Mouse (Mus musculus) intestine, embryonic 16.5 days (tissue): ENCODE measurements around the gene Galnt6. TPM values are rescaled to one million over a fixed set of nuclear protein-coding genes. Genes with fewer than 3 reads are reported as not detected.

Experiments used
- ATAC-seq: fragments of 200-750 bp; cut with Nextera tagmentation; 2 replicates; pipeline ENCODE4 v1.8.0; 2017; ENCODE audit warnings: moderate TSS enrichment, moderate library complexity
- H3K27ac ChIP-seq: fragments of 300-500 bp; sonication (generic); 2 replicates; pipeline ENCODE4 v1.5.1; 2014; ENCODE audit warnings: mild to moderate bottlenecking, low read length
- H3K27me3 ChIP-seq: fragments of 300-500 bp; sonication (generic); replicated peaks from 2 replicates; pipeline ENCODE4 v1.6.1; 2014; ENCODE audit warnings: low read length, control low read depth, mixed read lengths; ENCODE audit not compliant: control insufficient read depth, insufficient read depth
- H3K36me3 ChIP-seq: fragments of 300-500 bp; sonication (generic); 2 replicates; pipeline ENCODE4 v1.6.1; 2014; ENCODE audit warnings: low read length, control low read depth; ENCODE audit not compliant: control insufficient read depth, insufficient read depth
- H3K4me1 ChIP-seq: fragments of 300-500 bp; sonication (generic); 2 replicates; pipeline ENCODE4 v1.6.1; 2014; ENCODE audit warnings: low read length, control low read depth, mixed read lengths; ENCODE audit not compliant: control insufficient read depth, insufficient read depth
- H3K4me2 ChIP-seq: fragments of 300-500 bp; sonication (generic); 2 replicates; pipeline ENCODE4 v1.6.1; 2014; ENCODE audit warnings: low read depth, low read length, control low read depth
- H3K4me3 ChIP-seq: fragments of 300-500 bp; sonication (generic); 2 replicates; pipeline ENCODE4 v1.5.1; 2014; ENCODE audit warnings: mild to moderate bottlenecking, low read length
- H3K9ac ChIP-seq: fragments of 300-500 bp; sonication (generic); 2 replicates; pipeline ENCODE4 v1.6.1; 2014; ENCODE audit warnings: low read depth, low read length
- H3K9me3 ChIP-seq: fragments of 300-500 bp; sonication (generic); 2 replicates; pipeline ENCODE4 v1.6.1; 2016; ENCODE audit warnings: low read length, control low read depth; ENCODE audit not compliant: control insufficient read depth
- WGBS: fragments of 180-500 bp; shearing (Covaris S2); extraction: QIAGEN DNeasy Blood & Tissue Kit; methylation state at CpG from one replicate; pipeline ENCODE4 v1.1.7; 2014; 5-methylcytosine and 5-hydroxymethylcytosine counted together
- polyA plus RNA-seq: library from polyadenylated mRNA; unstranded; fragments of >200 nt; fragmentation: Nextera tagmentation; extraction: Ambion mirVana; gene quantifications from 2 replicates; pipeline ENCODE4 v1.2.1, GENCODE M21; 2015

The Galnt6 gene
- polyA plus RNA-seq, 1 experiment from 2014 or later = 7.6 TPM

GRCm38 (mm10) chr15:100674566-100674965 is 54.6 kb downstream of the Galnt6 start:
- no peak overlapping the region for H3K4me2 ChIP-seq
- ATAC-seq = no peak
- H3K9ac ChIP-seq = no peak overlapping the region
- no peak overlapping the region for H3K4me3 ChIP-seq
- WGBS = 83% methylated on average over 10 of the region's 10 CpGs
- H3K27me3 ChIP-seq = no peaks in the 10 kb centered on the region
- H3K9me3 ChIP-seq = no peaks in the 10 kb centered on the region
- H3K4me1 ChIP-seq = peaks cover 9% of the 10 kb centered on the region; the same call in 1 of the 2 replicates
- H3K27ac ChIP-seq = peak overlapping the region; percentile 23; the same call in 1 of the 2 replicates
- H3K36me3 ChIP-seq = no peaks in the 10 kb centered on the region

- Histone ChIP-seq H3K9me3 (no peaks in the 10 kb centered on the region), H3K27ac (peak overlapping the region; percentile 23; the same call in 1 of the 2 replicates), H3K4me1 (peaks cover 9% of the 10 kb centered on the region; the same call in 1 of the 2 replicates), H3K4me2 (no peak overlapping the region), H3K27me3 (no peaks in the 10 kb centered on the region), H3K4me3 (no peak overlapping the region), H3K9ac (no peak overlapping the region), H3K36me3 (no peaks in the 10 kb centered on the region)
- 40% methylated on average over 12 of the region's 12 CpGs for WGBS
- peak; percentile 31; the same call in 1 of the 2 replicates for ATAC-seq
Measured at GRCm38 (mm10) chr15:100673585-100674391, 55.4 kb downstream of the Galnt6 start.

GRCm38 (mm10) chr15:100670833-100671232 is 58.3 kb downstream of the Galnt6 start:
- H3K4me2 ChIP-seq = no peak overlapping the region
- H3K36me3 ChIP-seq = no peaks in the 10 kb centered on the region
- H3K4me3 ChIP-seq = no peak overlapping the region
- H3K9me3 ChIP-seq = no peaks in the 10 kb centered on the region
- peaks cover 28% of the 10 kb centered on the region for H3K4me1 ChIP-seq
- H3K9ac ChIP-seq = no peak overlapping the region
- no peaks in the 10 kb centered on the region for H3K27me3 ChIP-seq
- no peak overlapping the region for H3K27ac ChIP-seq
- WGBS = 72% methylated on average over 5 of the region's 5 CpGs
- ATAC-seq = no peak

- no peak overlapping the region for H3K4me2 ChIP-seq
- H3K4me3 ChIP-seq = no peak overlapping the region
- H3K27ac ChIP-seq = no peak overlapping the region
- no peaks in the 10 kb centered on the region for H3K27me3 ChIP-seq
- no peak overlapping the region for H3K9ac ChIP-seq
- peaks cover 31% of the 10 kb centered on the region for H3K4me1 ChIP-seq
- H3K9me3 ChIP-seq = no peaks in the 10 kb centered on the region
- H3K36me3 ChIP-seq = no peaks in the 10 kb centered on the region
- ATAC-seq = no peak
- 82% methylated on average over 8 of the region's 8 CpGs for WGBS
Measured at GRCm38 (mm10) chr15:100670004-100670403, 59.2 kb downstream of the Galnt6 start.

GRCm38 (mm10) chr15:100669337-100669736 is 59.8 kb downstream of the Galnt6 start, which contains the start of gene Bin2:
Bin2 (minus strand) TSS chr15:100669553.
- no peak within 1 kb of the TSS for H3K4me2 ChIP-seq
- no peaks in the 10 kb centered on the region for H3K9me3 ChIP-seq
- no peak within 1 kb of the TSS for H3K27ac ChIP-seq
- WGBS = 87% methylated on average over 20 of the region's 20 CpGs
- no peak for ATAC-seq
- H3K4me3 ChIP-seq = no peak within 1 kb of the TSS; the same call in 1 of the 2 replicates
- H3K27me3 ChIP-seq = no peaks in the 10 kb centered on the region
- H3K36me3 ChIP-seq = no peaks in the 10 kb centered on the region
- H3K9ac ChIP-seq = no peak within 1 kb of the TSS
- H3K4me1 ChIP-seq = peaks cover 35% of the 10 kb centered on the region

- 77% methylated on average over 5 of the region's 5 CpGs for WGBS
- peak; percentile 15 for ATAC-seq
- no peak overlapping the region for H3K9ac ChIP-seq
- H3K27ac ChIP-seq = peak overlapping the region; percentile 89
- H3K36me3 ChIP-seq = no peaks in the 10 kb centered on the region
- peak overlapping the region; percentile 11; the same call in 1 of the 2 replicates for H3K4me2 ChIP-seq
- H3K9me3 ChIP-seq = no peaks in the 10 kb centered on the region
- H3K4me1 ChIP-seq = peaks cover 35% of the 10 kb centered on the region
- no peak overlapping the region for H3K4me3 ChIP-seq
- no peaks in the 10 kb centered on the region for H3K27me3 ChIP-seq
Measured at GRCm38 (mm10) chr15:100667871-100668545, 61.2 kb downstream of the Galnt6 start.

- WGBS = 48% methylated on average over 6 of the region's 6 CpGs
- Histone ChIP-seq H3K27ac (peak overlapping the region; percentile 89), H3K4me1 (peaks cover 35% of the 10 kb centered on the region), H3K27me3 (no peaks in the 10 kb centered on the region), H3K9ac (peak overlapping the region; percentile 34; the same call in 1 of the 2 replicates), H3K36me3 (no peaks in the 10 kb centered on the region), H3K4me2 (peak overlapping the region; percentile 11; the same call in 1 of the 2 replicates), H3K9me3 (no peaks in the 10 kb centered on the region), H3K4me3 (no peak overlapping the region)
- no peak for ATAC-seq
Measured at GRCm38 (mm10) chr15:100667420-100667819, 61.8 kb downstream of the Galnt6 start.

- peaks cover 35% of the 10 kb centered on the region for H3K4me1 ChIP-seq
- no peak overlapping the region for H3K4me3 ChIP-seq
- H3K4me2 ChIP-seq = peak overlapping the region; percentile 11; the same call in 1 of the 2 replicates
- 26% methylated on average over 12 of the region's 12 CpGs for WGBS
- no peak for ATAC-seq
- no peaks in the 10 kb centered on the region for H3K27me3 ChIP-seq
- H3K9ac ChIP-seq = peak overlapping the region; percentile 34
- H3K27ac ChIP-seq = peak overlapping the region; percentile 89
- H3K9me3 ChIP-seq = no peaks in the 10 kb centered on the region
- no peaks in the 10 kb centered on the region for H3K36me3 ChIP-seq
Measured at GRCm38 (mm10) chr15:100666851-100667250, 62.3 kb downstream of the Galnt6 start.

- Histone ChIP-seq H3K36me3 (no peaks in the 10 kb centered on the region), H3K9ac (peak overlapping the region; percentile 34; the same call in 1 of the 2 replicates), H3K4me3 (no peak overlapping the region), H3K27me3 (no peaks in the 10 kb centered on the region), H3K4me1 (peaks cover 35% of the 10 kb centered on the region), H3K4me2 (0 out of 2 replicates have a peak overlapping the region, but pooled peaks have one; percentile 3), H3K27ac (peak overlapping the region; percentile 89), H3K9me3 (no peaks in the 10 kb centered on the region)
- peak; percentile 78 for ATAC-seq
- WGBS = 5% methylated on average over 7 of the region's 7 CpGs
Measured at GRCm38 (mm10) chr15:100666219-100666696, 62.9 kb downstream of the Galnt6 start.
